Comparison of ENCODE assay signal across 23 mouse cellular contexts in genomic region chrX:132735536-132735935, GRCm38 (mm10).
A peak's percentile ranks its signal among the peaks of the same experiment; 100 is the strongest.
DNase-seq lines count a peak whose midpoint lies in the region; ATAC-seq and TF ChIP-seq lines count a peak whose summit lies in the region.
"Had no signal": no experiment of that assay in that cellular context is flagged by ENCODE, and none has a peak within 500 bp of the region (broad histone marks: within the 10 kb centered on the region; RNA-seq: fewer than 3 reads in every experiment).

No protein-coding gene starts in this region.

- H3K4me3 ChIP-seq in G1E (ENCODE audit: low read depth, low read length): no peak overlapping the region
- H3K4me3 ChIP-seq in MEL (ENCODE audit: control insufficient read depth in 1 of 2, insufficient read depth in 1 of 2, low read depth in 2 of 2, low read length in 2 of 2): no peak overlapping the region

- H3K4me1 ChIP-seq in G1E (ENCODE audit: insufficient read depth, low read depth, low read length) (no peaks in the 10 kb centered on the region), MEL (ENCODE audit: control insufficient read depth in 1 of 2, insufficient read depth in 2 of 2, low read length in 2 of 2) (peaks cover 2 to 5% of the 10 kb centered on the region in 2 experiments; a peak in 1 of 4 replicates)

- no peak overlapping the region for H3K27ac ChIP-seq in MEL (ENCODE audit: control insufficient read depth, low read depth, low read length)

- H3K27me3 ChIP-seq in G1E (ENCODE audit: insufficient read depth, low read length) (no peaks in the 10 kb centered on the region), MEL (ENCODE audit: control insufficient read depth in 1 of 2, insufficient read depth in 2 of 2, low read length in 2 of 2) (no peaks in the 10 kb centered on the region)
- H3K27me3 ChIP-seq: CH12.LX, Patski had no signal

- ATAC-seq in G1E (ENCODE audit: extremely low read depth, insufficient number of reproducible peaks, low FRiP score, poor library complexity, severe bottlenecking): peak; percentile 34; the same call in 1 of the 2 replicates
- ATAC-seq: activated CD4-positive, CD25-positive, alpha-beta regulatory T cell, adult 4 months; CD4-positive, CD25-positive, alpha-beta regulatory T cell, adult 4 months; Patski had no signal

- TF ChIP-seq CTCF in G1E (IDR thresholded peaks at IDR 0.05; ENCODE audit: low read depth, low read length) (no peak), MEL (IDR thresholded peaks at IDR 0.05 in 2 of 3, conservative IDR thresholded peaks at IDR 0.05 in 1 of 3; ENCODE audit: control insufficient read depth in 1 of 3, insufficient read depth in 1 of 3, low read depth in 2 of 3, low read length in 3 of 3, poor library complexity in 1 of 3, severe bottlenecking in 1 of 3) (no peak)

- H3K9me3 ChIP-seq in G1E (replicated peaks): no peaks in the 10 kb centered on the region
- no peaks in the 10 kb centered on the region for H3K9me3 ChIP-seq in MEL (replicated peaks; ENCODE audit: insufficient read depth, low read length)

- H3K79me2 ChIP-seq in MEL (ENCODE audit: control insufficient read depth, insufficient read depth, low read length, poor library complexity): no peaks in the 10 kb centered on the region

- H3K36me3 ChIP-seq in G1E (replicated peaks) (no peaks in the 10 kb centered on the region), MEL (ENCODE audit: control insufficient read depth in 1 of 2, insufficient read depth in 2 of 2, low read length in 2 of 2) (peaks cover 0 to 10% of the 10 kb centered on the region in 2 experiments; a peak in 2 of 4 replicates)

- DNase-seq in G1E (ENCODE audit: low spot score) (no peak), MEL (ENCODE audit: low read depth, low spot score) (peak; percentile 81), MEL-GATA-1-ER (ENCODE audit: extremely low read depth, low read depth) (peak; percentile 71)
- no peak for DNase-seq in kidney, adult 9 months
- DNase-seq in spleen, postnatal 14 days (ENCODE audit: low spot score in 2 of 2): no peak
- no peak for DNase-seq in layer of hippocampus, adult 9-10 months (ENCODE audit: low spot score)
- DNase-seq: adrenal gland, adult 2 months; adrenal gland, adult 8-10 months; adrenal gland, postnatal 10 days; adrenal gland, postnatal 14 days; adrenal gland, postnatal 25 days; adrenal gland, postnatal 36 days; B cell, adult 2 months; cerebellum, adult 11 months; cerebellum, adult 11-12 months; cerebellum, adult 18-20 months; cerebellum, adult 2 months; cerebellum, adult 8-10 months; cerebellum, adult 9-10 months had no signal

- no peak for TF ChIP-seq RAD21 in MEL (IDR thresholded peaks at IDR 0.05; ENCODE audit: low read depth, low read length)

- no peak overlapping the region for H3K9ac ChIP-seq in MEL (ENCODE audit: control insufficient read depth, low read depth, low read length, poor library complexity, severe bottlenecking)

- TF ChIP-seq EP300 in MEL (IDR thresholded peaks at IDR 0.05; ENCODE audit: low read depth in 1 of 2, low read length in 2 of 2): peak; percentile 95 to 97

- no peak for TF ChIP-seq POLR2A in MEL (IDR thresholded peaks at IDR 0.05; ENCODE audit: control insufficient read depth in 1 of 2, insufficient read depth in 1 of 2, low read depth in 1 of 2, low read length in 2 of 2, poor library complexity in 1 of 2)

TF ChIP-seq in MEL, 35 proteins besides CTCF, POLR2A, EP300 and RAD21:
- TF ChIP-seq MYC (IDR thresholded peaks at IDR 0.05; ENCODE audit: low read depth, low read length) (no peak), GABPA (IDR thresholded peaks at IDR 0.05; ENCODE audit: low read depth, low read length) (no peak), MAX (IDR thresholded peaks at IDR 0.05; ENCODE audit: low read length) (no peak), NELFE (IDR thresholded peaks at IDR 0.05; ENCODE audit: low read depth, low read length) (no peak), KAT2A (conservative IDR thresholded peaks at IDR 0.05; ENCODE audit: low read depth, low read length) (peak; percentile 39; the same call in 1 of the 2 replicates), HCFC1 (IDR thresholded peaks at IDR 0.05; ENCODE audit: low read depth, low read length) (no peak), NRF1 (IDR thresholded peaks at IDR 0.05; ENCODE audit: insufficient read depth, low read depth, low read length, poor library complexity, severe bottlenecking) (no peak), ZMIZ1 (IDR thresholded peaks at IDR 0.05; ENCODE audit: low read depth, low read length) (no peak), BHLHE40 (IDR thresholded peaks at IDR 0.05; ENCODE audit: borderline replicate concordance, low read depth, low read length) (peak; percentile 58), USF1 (IDR thresholded peaks at IDR 0.05; ENCODE audit: low read depth, low read length) (no peak), POLR2AphosphoS5 (IDR thresholded peaks at IDR 0.05; ENCODE audit: borderline replicate concordance, low read depth, low read length) (no peak), RCOR1 (IDR thresholded peaks at IDR 0.05; ENCODE audit: low read depth, low read length) (peak; percentile 96), UBTF (IDR thresholded peaks at IDR 0.05; ENCODE audit: borderline replicate concordance, insufficient read depth, low read depth, low read length) (no peak), TCF12 (IDR thresholded peaks at IDR 0.05; ENCODE audit: low read depth, low read length) (peak; percentile 97), GATA1 (IDR thresholded peaks at IDR 0.05; ENCODE audit: low read depth, low read length) (peak; percentile 93), TAL1 (IDR thresholded peaks at IDR 0.05; ENCODE audit: low read length) (peak; percentile 62), CHD2 (IDR thresholded peaks at IDR 0.05; ENCODE audit: low read length) (peak; percentile 53; the same call in 1 of the 2 replicates), MYB (IDR thresholded peaks at IDR 0.05; ENCODE audit: low read depth, low read length) (0 out of 2 replicates have a peak, but pooled peaks have one; percentile 39), SMC3 (IDR thresholded peaks at IDR 0.05; ENCODE audit: low read depth, low read length) (no peak; the same call in 1 of the 2 replicates), ZNF384 (IDR thresholded peaks at IDR 0.05; ENCODE audit: low read depth, low read length) (no peak), JUND (IDR thresholded peaks at IDR 0.05; ENCODE audit: low read depth, low read length) (no peak), POLR2AphosphoS2 (IDR thresholded peaks at IDR 0.05; ENCODE audit: low read length) (no peak), USF2 (IDR thresholded peaks at IDR 0.05; ENCODE audit: borderline replicate concordance in 1 of 2, insufficient read depth in 1 of 2, low read depth in 1 of 2, low read length in 2 of 2) (no peak), MAZ (IDR thresholded peaks at IDR 0.05; ENCODE audit: low read depth, low read length) (peak; percentile 71), ZKSCAN1 (IDR thresholded peaks at IDR 0.05; ENCODE audit: low read depth, low read length) (no peak), CHD1 (IDR thresholded peaks at IDR 0.05; ENCODE audit: low read depth, low read length) (no peak), TBP (IDR thresholded peaks at IDR 0.05; ENCODE audit: low read depth, low read length) (no peak), SIN3A (IDR thresholded peaks at IDR 0.05; ENCODE audit: low read length) (peak; percentile 30; the same call in 1 of the 2 replicates), ETS1 (IDR thresholded peaks at IDR 0.05; ENCODE audit: low read depth, low read length) (peak; percentile 71), E2F4 (IDR thresholded peaks at IDR 0.05; ENCODE audit: borderline replicate concordance, low read depth, low read length) (no peak), MEF2A (IDR thresholded peaks at IDR 0.05; ENCODE audit: extremely low read depth, insufficient replicate concordance, low read depth, low read length, poor library complexity, severe bottlenecking) (no peak), MXI1 (IDR thresholded peaks at IDR 0.05; ENCODE audit: low read depth, low read length) (no peak; the same call in 1 of the 2 replicates), ELF1 (IDR thresholded peaks at IDR 0.05; ENCODE audit: low read depth, low read length) (0 out of 2 replicates have a peak, but pooled peaks have one; percentile 27), ZC3H11A (IDR thresholded peaks at IDR 0.05; ENCODE audit: low read depth, low read length) (no peak), MAFK (IDR thresholded peaks at IDR 0.05; ENCODE audit: borderline replicate concordance, low read depth, low read length) (no peak)

Comparison
In these comparisons a context has a peak if more than half of its experiments do, and no peak if none do; other contexts are left out.
1. DNase-seq: peak in MEL (single experiment) and MEL-GATA-1-ER (single experiment); none in G1E (single experiment), kidney, adult 9 months (single experiment), spleen, postnatal 14 days (0 of 2) and layer of hippocampus, adult 9-10 months (single experiment).